Mouse (Mus musculus): ENCODE measurements around the gene Dlgap5. TPM values are rescaled to one million over a fixed set of nuclear protein-coding genes. Genes with fewer than 3 reads are reported as not detected.
A peak's percentile ranks its signal among the peaks of the same experiment; 100 is the strongest.

The Dlgap5 gene
- total and polyA plus RNA-seq, 3 experiments = 48.9 to 62.9 (median 53.5) TPM

- no peaks in the 10 kb centered on the region for H3K9me3 ChIP-seq (replicated peaks; ENCODE audit: low read length)
- H3K79me2 ChIP-seq (replicated peaks; ENCODE audit: control insufficient read depth, extremely low read depth, insufficient read depth, poor library complexity, severe bottlenecking) = no peaks in the 10 kb centered on the region
- no peaks in the 10 kb centered on the region for H3K36me3 ChIP-seq (replicated peaks in 1 of 2; ENCODE audit: control insufficient read depth in 1 of 2, insufficient read depth in 1 of 2, low read length in 1 of 2)
- dilution Hi-C loops (cut with MboI; ENCODE audit: extremely low pct_ligation_motif_present, extremely low pct_unique_long_range_greater_than_20kb, low sequenced_read_pairs) (no loop called here), in situ Hi-C loops (cut with MboI; ENCODE audit: low pct_ligation_motif_present, low pct_unique_long_range_greater_than_20kb, low sequenced_read_pairs) (no loop called here)
- H3K27me3 ChIP-seq (replicated peaks) = no peaks in the 10 kb centered on the region
- DNase-seq (ENCODE audit: extremely low read depth) = peak; percentile 17
- no peak overlapping the region for H3K4me2 ChIP-seq (ENCODE audit: insufficient read depth, low read depth, poor library complexity, severe bottlenecking)
- no peak overlapping the region for H3K27ac ChIP-seq (ENCODE audit: insufficient read depth, low read depth)
- no peak for TF ChIP-seq MAFK (IDR thresholded peaks at IDR 0.05; ENCODE audit: insufficient replicate concordance, low read length)
- peak in 1 of 2 experiments; percentile 49; a peak in 2 of 4 replicates for TF ChIP-seq CTCF (conservative IDR thresholded peaks at IDR 0.05 in 1 of 2, IDR thresholded peaks at IDR 0.05 in 1 of 2; ENCODE audit: low read depth in 2 of 2, low read length in 2 of 2)
- TF ChIP-seq HCFC1 (IDR thresholded peaks at IDR 0.05; ENCODE audit: low read depth, low read length) = no peak
- no peak for TF ChIP-seq PAX5 (IDR thresholded peaks at IDR 0.05; ENCODE audit: low read length)
- no peak overlapping the region for H3K4me3 ChIP-seq (replicated peaks in 1 of 3; ENCODE audit: low read depth in 2 of 3, low read length in 2 of 3, poor library complexity in 1 of 3)
- H3K4me1 ChIP-seq (ENCODE audit: control insufficient read depth in 1 of 2, insufficient read depth in 2 of 2) = no peaks in the 10 kb centered on the region
- H3K9ac ChIP-seq (ENCODE audit: insufficient read depth, low read depth) = no peak overlapping the region
Measured at GRCm38 (mm10) chr14:47432987-47433386, 14.8 kb upstream of the Dlgap5 start.

GRCm38 (mm10) chr14:47422466-47422865, 4.3 kb upstream of the Dlgap5 start:
- H3K9ac ChIP-seq (ENCODE audit: insufficient read depth, low read depth) = no peak overlapping the region
- in situ Hi-C loops (cut with MboI; ENCODE audit: low pct_ligation_motif_present, low pct_unique_long_range_greater_than_20kb, low sequenced_read_pairs) (no loop called here), dilution Hi-C loops (cut with MboI; ENCODE audit: extremely low pct_ligation_motif_present, extremely low pct_unique_long_range_greater_than_20kb, low sequenced_read_pairs) (no loop called here)
- peaks cover 0 to 10% of the 10 kb centered on the region in 2 experiments; a peak in 2 of 4 replicates for H3K4me1 ChIP-seq (ENCODE audit: control insufficient read depth in 1 of 2, insufficient read depth in 2 of 2)
- no peak overlapping the region for H3K4me3 ChIP-seq (replicated peaks in 1 of 3; ENCODE audit: low read depth in 2 of 3, low read length in 2 of 3, poor library complexity in 1 of 3)
- H3K9me3 ChIP-seq (replicated peaks; ENCODE audit: low read length) = no peaks in the 10 kb centered on the region
- no peaks in the 10 kb centered on the region for H3K36me3 ChIP-seq (replicated peaks in 1 of 2; ENCODE audit: control insufficient read depth in 1 of 2, insufficient read depth in 1 of 2, low read length in 1 of 2)
- H3K27ac ChIP-seq (ENCODE audit: insufficient read depth, low read depth) = no peak overlapping the region
- peaks cover 5% of the 10 kb centered on the region for H3K79me2 ChIP-seq (replicated peaks; ENCODE audit: control insufficient read depth, extremely low read depth, insufficient read depth, poor library complexity, severe bottlenecking)
- H3K27me3 ChIP-seq (replicated peaks) = no peaks in the 10 kb centered on the region
- TF ChIP-seq ETS1 (conservative IDR thresholded peaks at IDR 0.05; ENCODE audit: low read depth, low read length) = no peak
- TF ChIP-seq GABPA (IDR thresholded peaks at IDR 0.05; ENCODE audit: insufficient replicate concordance, low read depth, low read length) = no peak
- no peak for TF ChIP-seq HCFC1 (IDR thresholded peaks at IDR 0.05; ENCODE audit: low read depth, low read length)
- no peak for TF ChIP-seq TBP (conservative IDR thresholded peaks at IDR 0.05; ENCODE audit: low read depth, low read length)
- no peak for TF ChIP-seq CHD1 (IDR thresholded peaks at IDR 0.05; ENCODE audit: low read depth, low read length)
- TF ChIP-seq IRF4 (IDR thresholded peaks at IDR 0.05; ENCODE audit: low read depth, low read length) = no peak
- TF ChIP-seq CHD2 (IDR thresholded peaks at IDR 0.05; ENCODE audit: low read length) = no peak
- TF ChIP-seq ELF1 (IDR thresholded peaks at IDR 0.05; ENCODE audit: low read depth, low read length) = no peak
- TF ChIP-seq MYC (IDR thresholded peaks at IDR 0.05; ENCODE audit: low read depth, low read length) = no peak
- no peak for TF ChIP-seq UBTF (IDR thresholded peaks at IDR 0.05; ENCODE audit: low read depth, low read length)
- TF ChIP-seq JUND (conservative IDR thresholded peaks at IDR 0.05; ENCODE audit: low read depth, low read length) = no peak
- TF ChIP-seq NRF1 (IDR thresholded peaks at IDR 0.05; ENCODE audit: low read depth, low read length) = no peak
- TF ChIP-seq EP300 (IDR thresholded peaks at IDR 0.05; ENCODE audit: low read length) = no peak
- no peak for TF ChIP-seq RCOR1 (conservative IDR thresholded peaks at IDR 0.05; ENCODE audit: low read depth, low read length)
- TF ChIP-seq RAD21 (IDR thresholded peaks at IDR 0.05; ENCODE audit: low read depth, low read length) = no peak
- TF ChIP-seq PAX5 (IDR thresholded peaks at IDR 0.05; ENCODE audit: low read length) = no peak
- no peak for DNase-seq (ENCODE audit: extremely low read depth)
- H3K4me2 ChIP-seq (ENCODE audit: insufficient read depth, low read depth, poor library complexity, severe bottlenecking) = no peak overlapping the region

All from CH12.LX (cell line).